Mouse (Mus musculus): ENCODE results near the gene Hoxd4.

Hoxd4 gene

DNA sequence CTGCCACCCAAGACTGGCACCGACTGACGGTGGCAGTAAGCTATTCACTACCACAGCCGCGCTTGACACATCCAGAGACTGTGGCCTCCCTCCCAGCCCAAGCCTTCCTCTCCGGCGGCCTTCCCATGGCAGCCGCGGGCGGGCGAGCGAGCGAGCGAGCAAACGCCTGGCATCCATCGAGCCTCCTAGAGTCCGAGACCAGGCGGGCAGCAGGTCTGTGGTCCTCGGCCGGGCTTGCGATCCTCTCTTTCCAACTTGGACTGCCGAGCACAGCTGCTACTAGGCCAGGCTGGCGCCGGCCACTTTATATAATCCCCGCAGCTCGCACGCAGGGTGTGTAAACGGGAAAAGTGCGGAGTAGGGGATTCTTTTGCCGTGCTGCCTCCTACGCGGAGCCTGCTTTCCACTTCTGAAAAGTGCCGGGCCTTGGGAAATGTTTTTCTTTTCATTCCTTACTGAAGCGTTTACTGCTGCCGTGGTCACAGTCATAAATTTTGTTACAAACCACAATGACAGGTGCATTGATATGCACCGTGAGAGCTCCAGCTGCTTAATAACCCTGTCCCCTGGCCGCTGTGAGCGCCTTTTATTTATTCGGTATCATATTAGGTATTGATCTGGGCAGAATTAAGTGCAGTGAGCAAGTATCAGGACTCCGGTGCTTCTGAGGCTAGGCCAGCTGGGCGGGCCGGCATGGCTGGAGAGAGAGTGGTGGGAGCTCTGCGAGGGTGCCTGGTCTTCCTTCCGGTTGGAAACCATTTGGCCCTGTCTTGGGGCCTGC lies 28.8 kb downstream of the Hoxd4 start:
- DNase-seq (ENCODE audit: low read depth, low spot score): no peak

DNA sequence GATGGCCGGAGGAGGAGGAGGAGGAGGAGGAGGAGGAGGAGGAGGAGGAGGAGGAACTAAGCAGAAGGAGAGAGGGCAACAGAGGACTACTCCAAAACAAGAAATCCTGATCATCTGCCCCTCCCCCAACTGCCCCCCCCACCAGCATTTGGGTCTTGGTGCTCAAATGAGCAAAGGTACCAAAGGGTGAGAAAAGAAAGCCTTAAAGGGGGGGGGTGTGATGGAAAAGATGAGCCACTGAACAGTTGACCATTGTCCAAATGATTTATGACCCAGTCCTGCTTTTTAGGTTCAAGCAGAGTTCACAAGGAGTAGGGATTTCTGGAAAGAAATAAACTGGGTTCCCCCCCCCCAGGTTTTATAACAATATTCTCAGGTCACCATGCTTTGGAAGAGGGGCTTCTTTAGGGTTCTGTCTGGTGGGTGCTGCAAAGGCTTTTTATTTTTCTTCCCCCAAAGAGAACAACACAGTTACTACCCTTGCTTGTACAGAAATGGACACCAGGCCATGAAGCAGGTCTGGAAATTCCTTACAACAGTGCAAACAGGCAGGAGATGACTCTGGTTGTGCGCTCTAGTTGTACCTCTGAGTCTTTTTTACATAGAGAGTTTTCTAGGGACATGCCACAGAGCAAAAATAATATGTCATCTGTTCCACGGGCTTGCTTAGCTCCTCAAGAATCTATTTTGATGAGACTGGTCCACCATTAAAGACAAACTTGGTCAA lies 29.7 kb downstream of the Hoxd4 start:
- no peak for DNase-seq (ENCODE audit: low read depth, low spot score)

DNA sequence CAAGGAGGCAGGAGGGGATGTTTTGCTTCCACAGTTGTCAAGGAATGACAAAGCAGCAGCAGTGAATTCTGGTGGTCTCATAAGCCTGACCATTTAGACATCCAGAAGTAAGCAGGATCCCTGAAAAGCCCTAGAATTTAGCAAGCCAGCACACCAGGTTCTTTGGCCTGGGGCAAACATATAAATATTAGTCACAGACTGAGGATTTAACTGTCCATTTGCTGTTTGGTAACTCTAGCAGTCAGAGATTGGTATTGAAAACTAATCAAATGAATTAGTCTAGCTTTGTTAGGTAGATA lies 30.2 kb downstream of the Hoxd4 start:
- DNase-seq (ENCODE audit: low read depth, low spot score): no peak

- no peak for DNase-seq (ENCODE audit: low read depth, low spot score)
These were observed 34.0 kb downstream of the Hoxd4 start for GRCm38 (mm10) chr2:74745540-74746297.

DNA sequence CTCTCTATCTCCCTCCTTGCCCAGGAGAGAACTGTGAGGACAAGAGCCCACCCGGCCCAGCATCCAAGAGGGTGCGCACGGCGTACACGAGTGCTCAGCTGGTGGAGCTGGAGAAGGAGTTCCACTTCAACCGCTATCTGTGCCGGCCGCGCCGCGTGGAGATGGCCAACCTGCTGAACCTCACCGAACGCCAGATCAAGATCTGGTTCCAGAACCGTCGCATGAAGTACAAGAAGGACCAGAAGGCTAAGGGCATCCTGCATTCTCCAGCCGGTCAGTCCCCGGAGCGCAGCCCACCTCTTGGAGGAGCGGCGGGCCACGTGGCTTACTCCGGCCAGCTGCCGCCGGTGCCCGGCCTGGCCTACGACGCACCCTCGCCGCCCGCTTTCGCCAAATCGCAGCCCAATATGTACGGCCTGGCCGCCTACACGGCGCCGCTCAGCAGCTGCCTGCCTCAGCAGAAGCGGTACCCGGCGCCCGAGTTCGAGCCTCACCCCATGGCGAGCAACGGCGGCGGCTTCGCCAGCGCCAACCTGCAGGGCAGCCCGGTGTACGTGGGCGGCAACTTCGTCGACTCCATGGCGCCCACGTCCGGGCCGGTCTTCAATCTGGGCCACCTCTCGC lies 34.7 kb downstream of the Hoxd4 start:
- no peak for DNase-seq (ENCODE audit: low read depth, low spot score)

- no peak for DNase-seq (ENCODE audit: low read depth, low spot score)
These were observed 35.3 kb downstream of the Hoxd4 start for GRCm38 (mm10) chr2:74747006-74747405.

- no peak for DNase-seq (ENCODE audit: low read depth, low spot score)
These were observed 36.0 kb downstream of the Hoxd4 start for GRCm38 (mm10) chr2:74747661-74748141.

GRCm38 (mm10) chr2:74748436-74748995 lies 36.8 kb downstream of the Hoxd4 start:
- DNase-seq (ENCODE audit: low read depth, low spot score): no peak

DNA sequence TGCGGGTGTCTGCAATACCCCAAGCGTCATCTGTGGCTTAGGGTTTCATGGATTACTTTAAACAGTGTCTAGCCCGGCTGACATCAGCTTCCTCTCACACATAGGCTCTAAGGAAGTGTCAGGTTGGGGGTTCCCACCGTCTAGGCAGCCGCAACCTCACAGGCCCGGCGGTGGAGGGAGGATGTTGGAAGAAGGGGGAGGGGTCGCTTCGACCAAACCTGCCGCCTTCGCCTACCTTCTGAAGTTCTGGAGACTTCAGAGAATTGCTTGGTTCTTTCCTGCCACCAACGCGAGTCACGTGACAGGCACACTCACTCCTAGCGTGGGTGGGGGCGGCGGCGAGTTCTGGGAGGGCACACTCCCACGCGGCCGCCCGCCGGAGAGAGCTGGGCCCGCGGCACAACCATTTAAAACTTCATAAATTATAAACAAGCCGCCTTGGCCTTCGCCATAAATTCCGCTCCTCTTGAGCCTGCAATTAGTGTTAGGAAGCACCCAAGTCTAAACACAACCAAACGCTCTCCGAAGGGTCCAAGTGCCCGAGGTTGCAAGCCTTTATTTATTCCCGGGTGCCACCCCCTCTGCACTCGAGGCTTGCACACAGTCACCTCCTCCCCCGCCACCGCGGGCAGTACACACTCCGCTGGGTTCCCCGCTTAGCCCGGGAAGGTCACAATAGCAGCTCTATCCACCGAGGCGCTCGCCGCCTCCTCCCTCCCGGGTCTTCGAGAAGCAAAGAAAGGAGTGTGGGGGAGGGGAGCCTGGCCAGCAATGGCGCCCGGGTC lies 37.8 kb downstream of the Hoxd4 start:
- no peak for DNase-seq (ENCODE audit: low read depth, low spot score)

GRCm38 (mm10) chr2:74750731-74751250 lies 39.1 kb downstream of the Hoxd4 start:
- no peak for DNase-seq (ENCODE audit: low read depth, low spot score)

- no peak for DNase-seq (ENCODE audit: low read depth, low spot score)
These were observed 40.1 kb downstream of the Hoxd4 start for GRCm38 (mm10) chr2:74751861-74752260.

DNA sequence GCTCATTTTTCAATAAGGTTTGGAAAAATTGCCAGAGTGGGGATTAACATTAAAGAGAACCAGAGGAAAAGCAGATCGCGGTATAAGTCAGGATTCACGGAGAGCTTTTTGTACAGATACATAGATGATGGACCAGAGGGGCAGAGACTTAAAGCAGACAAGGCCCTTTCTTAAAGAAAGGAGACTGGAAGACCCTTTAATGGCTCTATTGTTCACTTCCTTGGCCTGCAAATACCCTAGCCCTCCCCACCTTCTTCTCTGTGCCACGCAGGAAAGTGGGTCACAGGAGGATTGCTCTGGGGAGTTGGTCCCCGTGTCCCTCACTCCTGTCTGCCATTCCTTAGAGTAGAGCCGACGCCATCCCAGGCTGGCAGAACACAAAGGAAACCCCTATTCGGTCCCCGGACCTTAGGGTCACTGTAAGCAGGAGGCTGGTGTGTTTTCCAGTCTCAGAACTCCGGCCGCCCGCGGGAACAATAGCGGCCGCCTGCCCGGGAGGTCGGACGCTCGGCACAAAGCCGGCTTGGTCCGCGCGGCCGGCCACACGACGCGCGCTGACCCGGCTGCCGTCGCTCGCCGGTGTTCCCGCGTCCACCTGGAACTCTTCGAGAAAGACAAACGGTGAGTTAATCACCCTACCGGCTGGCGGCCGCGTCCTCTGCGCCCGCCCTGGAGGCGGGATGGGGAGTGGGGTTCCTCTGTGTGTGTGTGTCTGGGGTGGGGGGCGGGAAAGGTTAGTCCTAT lies 40.9 kb downstream of the Hoxd4 start:
- DNase-seq (ENCODE audit: low read depth, low spot score): no peak

GRCm38 (mm10) chr2:74753175-74753523 lies 41.4 kb downstream of the Hoxd4 start:
- DNase-seq (ENCODE audit: low read depth, low spot score): no peak

DNA sequence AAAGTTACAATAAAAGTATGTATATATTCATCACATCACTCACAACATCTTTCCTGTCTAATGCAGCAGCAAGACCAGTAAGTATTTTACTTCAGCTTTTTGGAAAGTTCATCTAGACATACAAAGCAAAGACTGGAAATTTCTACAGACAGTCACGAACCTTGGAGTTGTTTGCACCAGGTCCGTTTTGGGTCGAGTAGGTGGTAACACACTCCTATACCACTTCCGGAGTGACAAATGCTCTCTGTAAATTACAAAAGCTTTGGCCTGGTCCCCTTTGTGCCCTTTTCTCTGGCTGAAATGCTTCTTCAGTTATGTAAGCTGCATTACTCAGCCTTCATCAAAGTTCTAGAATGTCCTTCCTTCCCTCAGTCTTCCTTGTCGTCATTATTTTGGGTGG lies 42.0 kb downstream of the Hoxd4 start:
- no peak for DNase-seq (ENCODE audit: low read depth, low spot score)

- DNase-seq (ENCODE audit: low read depth, low spot score): no peak
These were observed 48.4 kb downstream of the Hoxd4 start for GRCm38 (mm10) chr2:74760146-74760545.

DNA sequence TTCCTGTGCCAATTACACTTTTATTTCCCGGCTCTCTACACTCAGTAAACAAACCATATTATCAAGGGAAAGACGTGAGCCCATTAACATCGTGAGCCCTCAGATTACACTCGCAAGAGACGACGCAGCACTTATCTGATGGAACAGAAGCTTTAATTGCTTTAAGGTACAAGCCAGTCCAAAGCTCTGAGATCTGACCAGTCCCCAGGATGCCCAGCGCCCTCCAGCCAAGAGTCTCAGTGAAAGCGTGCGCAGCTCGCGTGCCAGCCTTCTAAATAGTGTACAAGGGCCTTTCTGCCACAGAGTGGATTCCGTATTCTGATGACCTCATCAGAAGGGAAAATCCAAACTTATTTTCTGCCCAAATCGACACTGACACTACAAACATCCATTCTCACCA lies 50.2 kb downstream of the Hoxd4 start:
- no peak for DNase-seq (ENCODE audit: low read depth, low spot score)

DNA sequence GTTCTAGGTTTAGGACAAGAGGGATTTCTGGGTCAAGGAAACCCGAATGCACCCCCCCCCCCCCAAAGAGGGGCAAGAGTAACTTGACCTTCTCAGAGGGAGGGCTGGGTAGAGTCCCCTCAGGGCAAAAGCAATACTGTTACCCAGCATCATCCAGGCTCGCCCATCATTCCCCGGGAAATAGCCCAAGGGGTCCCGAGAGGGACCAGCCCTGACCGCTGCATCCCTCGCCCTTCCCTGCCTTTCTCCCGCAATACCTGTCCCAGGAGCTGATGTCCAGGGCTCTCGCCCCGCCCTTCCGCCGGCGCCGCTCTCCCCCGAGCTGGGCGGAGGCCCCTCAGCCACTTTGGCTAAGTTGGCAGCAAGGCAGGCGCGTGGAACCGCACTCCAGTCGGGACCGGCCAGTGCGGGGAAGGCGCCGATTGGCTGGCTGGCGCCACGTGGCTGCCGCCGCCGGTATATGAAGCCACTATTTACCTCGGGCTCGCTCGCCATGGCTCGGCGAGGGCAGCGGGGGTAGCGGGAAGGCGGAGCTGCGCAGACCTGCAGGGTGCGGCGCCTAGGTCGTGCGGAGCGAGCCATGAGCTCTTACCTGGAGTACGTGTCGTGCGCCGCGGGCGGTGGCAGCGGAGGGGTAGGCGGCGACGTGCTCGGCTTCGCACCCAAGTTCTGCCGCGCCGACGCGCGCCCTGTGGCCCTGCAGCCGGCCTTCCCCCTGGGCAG lies 51.0 kb downstream of the Hoxd4 start, which contains the start of gene Hoxd1:
Gene Hoxd1 (plus strand): TSS at position 459 of the 723 bp plus-strand sequence.
- DNase-seq (ENCODE audit: low read depth, low spot score): no peak

- no peak for DNase-seq (ENCODE audit: low read depth, low spot score)
These were observed 51.6 kb downstream of the Hoxd4 start for GRCm38 (mm10) chr2:74763245-74763735.

- DNase-seq (ENCODE audit: low read depth, low spot score): no peak
These were observed 52.2 kb downstream of the Hoxd4 start for GRCm38 (mm10) chr2:74763976-74764375.
